Mouse (Mus musculus) kidney, postnatal 10 days (tissue): Measurements from ENCODE around the gene Ptges.

ENCODE experiments used
- DNase-seq: peaks from one replicate; pipeline ENCODE4 v3.0.0; 2021; ENCODE audit warnings: mixed read lengths

Gene Ptges

DNA sequence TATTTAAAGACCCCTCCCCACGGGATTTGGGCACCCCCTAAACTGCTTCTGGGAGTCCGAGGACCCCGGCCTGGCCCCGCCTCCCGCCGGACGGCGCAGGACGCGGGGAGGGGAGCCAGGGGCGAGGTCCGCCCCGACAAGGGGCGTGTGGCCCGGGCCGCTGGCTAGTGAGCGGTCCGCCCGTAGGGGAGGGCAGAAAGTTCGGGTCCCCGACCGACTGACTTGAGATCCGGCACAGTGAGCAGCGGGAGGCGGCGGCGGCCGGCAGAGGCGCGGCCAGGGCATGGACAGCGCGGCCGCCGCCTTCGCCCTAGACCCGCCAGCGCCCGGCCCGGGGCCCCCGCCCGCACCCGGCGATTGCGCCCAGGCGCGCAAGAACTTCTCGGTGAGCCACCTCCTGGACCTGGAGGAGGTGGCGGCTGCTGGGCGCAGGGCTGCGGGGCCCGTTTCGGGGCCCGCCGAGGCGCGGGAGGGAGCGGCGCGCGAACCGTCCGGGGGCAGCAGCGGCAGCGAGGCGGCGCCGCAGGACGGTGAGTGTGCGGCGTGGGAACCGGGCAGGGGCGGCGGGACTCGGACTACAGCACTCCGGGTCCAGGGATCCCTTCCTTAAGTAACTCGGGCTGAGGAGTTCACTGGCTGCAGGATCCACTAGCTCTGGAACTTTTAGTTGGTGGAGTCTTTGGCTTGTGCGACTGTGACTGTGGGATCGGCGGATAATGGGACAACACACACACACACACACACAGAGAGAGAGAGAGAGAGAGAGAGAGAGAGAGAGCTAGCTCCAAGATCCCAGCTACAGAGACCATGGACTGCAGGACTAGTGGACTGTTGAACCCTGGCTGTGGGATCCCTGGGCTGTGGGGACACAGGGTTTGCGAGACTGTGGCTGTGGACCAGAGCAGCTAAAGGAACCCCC is 84.3 kb downstream of the Ptges start:
- DNase-seq, result peak; percentile 64

DNA sequence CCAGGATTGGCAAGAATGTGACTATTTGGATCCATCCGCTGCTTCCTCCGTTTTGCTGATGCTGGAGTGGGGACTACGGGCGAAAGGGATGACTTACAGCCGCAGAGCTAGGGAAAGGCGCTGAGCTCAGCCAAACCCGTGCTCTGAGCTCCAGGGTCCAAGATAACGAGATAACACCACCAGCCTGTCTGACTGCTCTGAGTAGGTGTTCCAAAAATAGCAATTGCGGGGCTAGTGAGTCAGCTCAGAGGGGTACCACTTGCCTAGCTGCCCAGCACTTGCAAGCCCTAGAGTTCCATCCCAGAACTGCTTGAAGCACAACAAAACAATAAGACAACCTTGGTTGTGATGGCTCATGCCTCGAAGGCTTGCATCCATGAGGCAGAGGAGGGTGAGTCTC is 87.0 kb downstream of the Ptges start:
- DNase-seq, result no peak
